Mouse (Mus musculus) adrenal gland (tissue): ENCODE measurements around the gene Gtf2a2.

Experiments used
- intact Hi-C: fragments of 180-260 bp; cut with DNase I; formaldehyde crosslinking; loops from one replicate; pipeline ENCODE4 v1.15.1; 2025

The Gtf2a2 gene

GRCm38 (mm10) chr9:70049839-70050238, 37.5 kb downstream of the Gtf2a2 start:
- intact Hi-C loops = no loop called here

- intact Hi-C loops = no loop called here
These were observed 40.4 kb downstream of the Gtf2a2 start for GRCm38 (mm10) chr9:70052730-70053129.

- intact Hi-C loops = no loop called here
These were observed 41.1 kb downstream of the Gtf2a2 start for GRCm38 (mm10) chr9:70053411-70053810.

GRCm38 (mm10) chr9:70062012-70062411, 49.7 kb downstream of the Gtf2a2 start:
- intact Hi-C loops = no loop called here

- intact Hi-C loops = no loop called here
These were observed 55.1 kb downstream of the Gtf2a2 start for GRCm38 (mm10) chr9:70067497-70067896.

GRCm38 (mm10) chr9:70069961-70070435, 57.6 kb downstream of the Gtf2a2 start:
- intact Hi-C loops = no loop called here

GRCm38 (mm10) chr9:70072387-70072786, 60.0 kb downstream of the Gtf2a2 start:
- intact Hi-C loops = no loop called here
